Mouse (Mus musculus) right cerebral cortex, postnatal 36 days (tissue): ENCODE measurements around the gene Stx16.
A peak's percentile ranks its signal among the peaks of the same experiment; 100 is the strongest.

Source experiments
- DNase-seq, 2 experiments: peaks; one replicate each; pipeline ENCODE4 v3.0.0; 2022; ENCODE audit warnings: low spot score in 2 of 2, mixed read lengths in 1 of 2

Gene Stx16

GRCm38 (mm10) chr2:174075673-174076432, at the start of gene Stx16:
Stx16 (plus strand) TSS chr2:174076308.
- peak; percentile 77 to 80 for DNase-seq

- DNase-seq = no peak
These were observed 49.7 kb upstream of the Stx16 start for GRCm38 (mm10) chr2:174026406-174026805.

GRCm38 (mm10) chr2:174033257-174033800, 42.8 kb upstream of the Stx16 start:
- no peak for DNase-seq

GRCm38 (mm10) chr2:174047656-174048055, 28.5 kb upstream of the Stx16 start:
- DNase-seq = no peak

GRCm38 (mm10) chr2:174049481-174050338, 26.4 kb upstream of the Stx16 start:
- no peak for DNase-seq

- no peak for DNase-seq
These were observed 25.8 kb upstream of the Stx16 start for GRCm38 (mm10) chr2:174050339-174050685.

- DNase-seq = no peak
These were observed 25.0 kb upstream of the Stx16 start for GRCm38 (mm10) chr2:174051081-174051481.

GRCm38 (mm10) chr2:174054496-174054895, 21.6 kb upstream of the Stx16 start:
- DNase-seq = no peak

- DNase-seq = no peak
These were observed 18.4 kb upstream of the Stx16 start for GRCm38 (mm10) chr2:174057730-174058129.

- no peak for DNase-seq
These were observed 17.7 kb upstream of the Stx16 start for GRCm38 (mm10) chr2:174058316-174058939.

- DNase-seq = no peak
These were observed 16.3 kb upstream of the Stx16 start for GRCm38 (mm10) chr2:174059591-174060385.

GRCm38 (mm10) chr2:174061219-174061618, 14.9 kb upstream of the Stx16 start:
- DNase-seq = no peak

GRCm38 (mm10) chr2:174063074-174063473, 13.0 kb upstream of the Stx16 start:
- DNase-seq = no peak

- DNase-seq = no peak
These were observed 12.4 kb upstream of the Stx16 start for GRCm38 (mm10) chr2:174063527-174064211.

GRCm38 (mm10) chr2:174067793-174068419, 8.2 kb upstream of the Stx16 start:
- DNase-seq = no peak

GRCm38 (mm10) chr2:174069532-174070049, 6.5 kb upstream of the Stx16 start:
- no peak for DNase-seq

GRCm38 (mm10) chr2:174071406-174071805, 4.7 kb upstream of the Stx16 start:
- DNase-seq = no peak

GRCm38 (mm10) chr2:174073156-174073790, 2.8 kb upstream of the Stx16 start:
- no peak for DNase-seq

GRCm38 (mm10) chr2:174074621-174075020, 1.5 kb upstream of the Stx16 start:
- no peak for DNase-seq
